Mouse (Mus musculus) hematopoietic multipotent progenitor cell, adult 10-12 weeks (in vitro differentiated cells): Measurements from ENCODE around the gene Sh3d21. TPM values are rescaled to one million over a fixed set of nuclear protein-coding genes. Genes with fewer than 3 reads are reported as not detected.

ENCODE experiments used
- polyA plus RNA-seq: library from polyadenylated mRNA; stranded (reverse); fragments of >175 nt; gene quantifications from 2 replicates; pipeline ENCODE4 v1.2.3, GENCODE M21; 2012; ENCODE audit warnings: low replicate concordance

The Sh3d21 gene
- polyA plus RNA-seq = 0.44 and 0.50 TPM in 2 replicates

DNA sequence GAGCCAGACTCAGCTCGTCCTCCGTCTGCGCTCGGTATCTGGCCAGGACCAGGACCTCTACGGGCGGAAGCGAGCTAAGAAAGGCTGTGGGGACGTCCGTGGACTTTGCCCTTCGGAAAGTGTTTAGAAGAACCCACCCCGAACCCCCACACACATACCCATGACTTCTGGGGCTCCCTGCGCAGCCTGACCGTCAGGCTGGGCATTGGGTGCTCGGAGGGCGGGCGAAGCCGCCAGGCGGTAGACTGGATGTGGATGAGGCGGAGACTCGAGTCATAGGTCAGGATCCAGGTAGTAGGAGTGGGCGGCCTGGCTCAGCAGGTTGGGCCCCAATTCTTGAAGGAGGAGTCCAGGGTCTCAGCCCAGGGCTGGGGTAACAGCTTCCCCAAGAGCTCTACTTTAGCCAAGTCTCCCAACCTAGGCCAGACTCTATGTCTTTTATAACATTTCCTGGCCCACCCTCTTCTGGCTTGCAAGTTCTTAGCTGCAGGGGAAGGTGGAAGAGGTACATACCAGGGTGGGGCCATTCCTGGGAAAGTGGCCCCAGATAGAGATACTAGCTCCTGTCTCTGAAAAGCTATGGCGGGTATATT, at the start of gene Sh3d21:
Gene Sh3d21 (minus strand): TSS at position 425 of the 593 bp plus-strand sequence.

GRCm38 (mm10) chr4:126202303-126203181, 39.3 kb upstream of the Sh3d21 start, which contains the start of gene Thrap3:
TSS of gene Thrap3 (minus strand) at chr4:126202760.

GRCm38 (mm10) chr4:126147533-126148160, 15.6 kb downstream of the Sh3d21 start, which contains the start of gene Eva1b:
TSS of gene Eva1b (plus strand) at chr4:126147744.

GRCm38 (mm10) chr4:126103590-126104068, 59.7 kb downstream of the Sh3d21 start, which contains the start of gene Stk40:
TSS of gene Stk40 (plus strand) at chr4:126103957.

Other genes with a start within 250 kb of the Sh3d21 start
- 151 and 351 TPM in 2 replicates for gene Csf3r, start 138.9 kb downstream of the Sh3d21 start, polyA plus RNA-seq
- gene Mrps15, start 116.6 kb downstream of the Sh3d21 start, polyA plus RNA-seq = 89.6 and 141 TPM in 2 replicates
- gene Oscp1, start 104.9 kb downstream of the Sh3d21 start, polyA plus RNA-seq = 0.03 and 0.62 TPM in 2 replicates
- 8.6 and 12.8 TPM in 2 replicates for gene Lsm10, start 66.9 kb downstream of the Sh3d21 start, polyA plus RNA-seq
- gene Stk40, start 59.5 kb downstream of the Sh3d21 start, polyA plus RNA-seq = 72.3 and 85.9 TPM in 2 replicates
- gene Eva1b, start 15.7 kb downstream of the Sh3d21 start, polyA plus RNA-seq = 25.6 and 64.1 TPM in 2 replicates
- 107 and 126 TPM in 2 replicates for gene Thrap3, start 39.3 kb upstream of the Sh3d21 start, polyA plus RNA-seq
- 157 and 554 TPM in 2 replicates for gene Map7d1, start 92.9 kb upstream of the Sh3d21 start, polyA plus RNA-seq
- gene Trappc3, start 98.8 kb upstream of the Sh3d21 start, polyA plus RNA-seq = 27.3 and 28.0 TPM in 2 replicates
- 0.58 and 1.0 TPM in 2 replicates for gene Col8a2, start 123.3 kb upstream of the Sh3d21 start, polyA plus RNA-seq
- gene Adprhl2, start 158.2 kb upstream of the Sh3d21 start, polyA plus RNA-seq = 46.3 and 51.9 TPM in 2 replicates
- not detected in 2 replicates for gene Tekt2, start 162.2 kb upstream of the Sh3d21 start, polyA plus RNA-seq